Mouse (Mus musculus): ENCODE data around the gene Nav2.
A peak's percentile ranks its signal among the peaks of the same experiment; 100 is the strongest.

DNA sequence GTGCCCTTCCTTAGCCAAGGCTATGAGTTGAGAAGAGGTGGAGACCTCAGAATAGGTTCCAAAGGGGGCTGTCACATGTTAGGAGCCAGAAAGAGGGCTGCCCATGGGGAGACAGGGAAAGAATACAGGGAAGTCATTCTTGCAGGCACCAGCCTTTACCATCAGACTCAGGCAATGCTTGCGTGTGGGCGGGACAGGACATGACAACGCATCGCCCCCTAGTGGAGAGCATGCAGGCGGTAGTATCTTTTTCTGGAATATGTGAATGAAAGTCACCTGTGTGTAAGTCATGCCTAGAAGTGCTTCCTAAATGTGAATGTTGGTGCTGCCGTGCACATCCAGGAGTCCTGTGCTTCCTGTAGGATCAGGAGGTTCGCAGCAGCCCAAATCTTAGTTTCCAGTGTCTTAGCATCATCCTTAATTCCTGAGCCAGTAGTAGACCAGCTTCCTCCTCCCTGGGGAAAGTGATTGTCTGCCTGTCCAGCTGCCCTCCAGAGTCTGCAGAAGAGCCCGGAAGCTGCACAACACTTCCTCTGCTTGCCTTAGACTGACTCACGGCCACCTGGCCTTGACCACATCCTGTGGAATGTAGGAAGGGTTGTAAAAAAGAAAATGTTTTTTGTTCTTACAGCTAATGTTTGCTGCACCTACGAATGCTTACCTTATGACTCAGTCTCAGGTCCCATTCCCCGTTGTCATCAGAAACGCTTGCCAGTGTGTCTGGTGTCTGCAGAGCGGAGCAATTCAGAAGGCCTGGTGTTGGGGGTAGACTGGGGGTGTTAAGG, 692.9 kb downstream of the Nav2 start:
- TF ChIP-seq TCF12 (IDR thresholded peaks at IDR 0.05; ENCODE audit: low read depth, low read length), result no peak
- TF ChIP-seq POLR2A (IDR thresholded peaks at IDR 0.05; ENCODE audit: control insufficient read depth in 1 of 2, insufficient read depth in 1 of 2, low read depth in 1 of 2, low read length in 2 of 2, poor library complexity in 1 of 2), result no peak
- TF ChIP-seq TAL1 (IDR thresholded peaks at IDR 0.05; ENCODE audit: low read length), result no peak
- peak; percentile 86 to 88 (median 87) for TF ChIP-seq CTCF (IDR thresholded peaks at IDR 0.05 in 2 of 3, conservative IDR thresholded peaks at IDR 0.05 in 1 of 3; ENCODE audit: control insufficient read depth in 1 of 3, insufficient read depth in 1 of 3, low read depth in 2 of 3, low read length in 3 of 3, poor library complexity in 1 of 3, severe bottlenecking in 1 of 3)
- no peak for TF ChIP-seq SIN3A (IDR thresholded peaks at IDR 0.05; ENCODE audit: low read length)
- TF ChIP-seq NRF1 (IDR thresholded peaks at IDR 0.05; ENCODE audit: insufficient read depth, low read depth, low read length, poor library complexity, severe bottlenecking), result no peak
- no peak for TF ChIP-seq E2F4 (IDR thresholded peaks at IDR 0.05; ENCODE audit: borderline replicate concordance, low read depth, low read length)

Data from MEL (cell line).